Mouse (Mus musculus) kidney, adult 8-10 months (tissue): ENCODE results near the gene Fgb.

Experiments
- DNase-seq, 2 experiments: peaks; one replicate each; pipeline ENCODE4 v3.0.0; 2022

Gene Fgb

GRCm38 (mm10) chr3:83049680-83050079, at the start of gene Fgb:
TSS of gene Fgb (minus strand) at chr3:83049863.
- DNase-seq: no peak

GRCm38 (mm10) chr3:83099139-83099538, 49.5 kb upstream of the Fgb start:
- DNase-seq: no peak

GRCm38 (mm10) chr3:83098546-83099034, 48.9 kb upstream of the Fgb start:
- DNase-seq: no peak

GRCm38 (mm10) chr3:83097586-83097985, 47.9 kb upstream of the Fgb start:
- DNase-seq: no peak

GRCm38 (mm10) chr3:83080567-83081055, 30.9 kb upstream of the Fgb start:
- DNase-seq: peak; percentile 28 to 67

GRCm38 (mm10) chr3:83076563-83076962, 26.9 kb upstream of the Fgb start:
- no peak for DNase-seq

GRCm38 (mm10) chr3:83070231-83070630, 20.6 kb upstream of the Fgb start:
- DNase-seq: no peak

GRCm38 (mm10) chr3:83068869-83069268, 19.2 kb upstream of the Fgb start:
- no peak for DNase-seq

GRCm38 (mm10) chr3:83067920-83068319, 18.3 kb upstream of the Fgb start:
- no peak for DNase-seq

- no peak for DNase-seq
These were observed 7.4 kb upstream of the Fgb start for GRCm38 (mm10) chr3:83057046-83057445.

GRCm38 (mm10) chr3:83055281-83056038, 5.8 kb upstream of the Fgb start, which contains the start of gene Plrg1:
TSS of gene Plrg1 (plus strand) at chr3:83055522.
- DNase-seq: peak; percentile 97 to 98

GRCm38 (mm10) chr3:83054759-83055158, 5.1 kb upstream of the Fgb start:
- no peak for DNase-seq

GRCm38 (mm10) chr3:83053758-83054157, 4.1 kb upstream of the Fgb start:
- DNase-seq: peak in 1 of 2 experiments; percentile 55

GRCm38 (mm10) chr3:83053126-83053525, 3.5 kb upstream of the Fgb start:
- no peak for DNase-seq

- no peak for DNase-seq
These were observed 2.4 kb upstream of the Fgb start for GRCm38 (mm10) chr3:83052102-83052501.

- no peak for DNase-seq
These were observed 998 bp upstream of the Fgb start for GRCm38 (mm10) chr3:83050661-83051060.

GRCm38 (mm10) chr3:83046649-83047048, 3.0 kb downstream of the Fgb start:
- DNase-seq: no peak

- no peak for DNase-seq
These were observed 7.2 kb downstream of the Fgb start for GRCm38 (mm10) chr3:83042451-83042850.

- no peak for DNase-seq
These were observed 10.0 kb downstream of the Fgb start for GRCm38 (mm10) chr3:83039666-83040065.

GRCm38 (mm10) chr3:83038865-83039264, 10.8 kb downstream of the Fgb start:
- no peak for DNase-seq

GRCm38 (mm10) chr3:83033801-83034200, 15.9 kb downstream of the Fgb start:
- DNase-seq: no peak

GRCm38 (mm10) chr3:83032746-83033308, 16.8 kb downstream of the Fgb start:
- DNase-seq: no peak

- no peak for DNase-seq
These were observed 19.3 kb downstream of the Fgb start for GRCm38 (mm10) chr3:83030331-83030730.

- no peak for DNase-seq
These were observed 22.0 kb downstream of the Fgb start for GRCm38 (mm10) chr3:83027546-83028251.
